Mouse (Mus musculus): ENCODE results near the gene Rbfox3. TPM values are rescaled to one million over a fixed set of nuclear protein-coding genes. Genes with fewer than 3 reads are reported as not detected.

Rbfox3 gene
- polyA plus RNA-seq, 1 experiment from 2014 or later = 6.9 TPM

- no peak overlapping the region for H3K4me3 ChIP-seq (ENCODE audit: low read depth, low read length)
- no peaks in the 10 kb centered on the region for H3K36me3 ChIP-seq (ENCODE audit: control insufficient read depth, insufficient read depth, low read length)
- ATAC-seq (replicated peaks; ENCODE audit: low FRiP score) (no peak), DNase-seq (ENCODE audit: low spot score) (peak; percentile 72)
- no peak overlapping the region for H3K9ac ChIP-seq (ENCODE audit: low read length)
- H3K9me3 ChIP-seq (ENCODE audit: control insufficient read depth, low read length) = no peaks in the 10 kb centered on the region
- H3K4me2 ChIP-seq (ENCODE audit: low read depth, low read length, severe bottlenecking) = no peak overlapping the region
- H3K27ac ChIP-seq (ENCODE audit: low read depth, low read length) = no peak overlapping the region
- no peaks in the 10 kb centered on the region; the same call in 1 of the 2 replicates for H3K27me3 ChIP-seq (ENCODE audit: control insufficient read depth, insufficient read depth, low read length)
- H3K4me1 ChIP-seq (replicated peaks; ENCODE audit: control insufficient read depth, insufficient read depth, low read length) = no peaks in the 10 kb centered on the region
- WGBS = 2% methylated on average over 10 of the region's 10 CpGs
These were observed 308.3 kb downstream of the Rbfox3 start for GRCm38 (mm10) chr11:118603126-118603525.

DNA sequence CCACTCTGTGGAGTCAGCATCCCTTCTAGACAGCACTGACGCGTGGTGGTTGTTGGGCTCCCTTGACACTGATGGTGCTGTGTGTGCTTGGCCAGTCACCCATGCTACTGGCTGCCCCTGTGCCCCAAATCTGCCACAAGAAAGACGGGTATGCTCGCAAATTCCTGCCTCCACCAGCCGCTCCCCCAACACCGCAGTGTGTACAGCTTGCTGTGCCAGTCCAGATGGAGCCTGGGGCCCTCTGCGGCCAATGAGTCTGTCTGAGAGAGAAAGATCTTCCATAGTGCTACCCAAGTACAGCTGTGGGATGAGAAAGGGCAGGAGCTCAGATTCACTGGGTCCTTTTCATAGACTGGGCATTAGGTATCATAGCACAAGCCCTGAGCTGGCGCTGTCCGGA is 309.9 kb downstream of the Rbfox3 start:
- no peak overlapping the region for H3K27ac ChIP-seq (ENCODE audit: low read depth, low read length)
- H3K4me2 ChIP-seq (ENCODE audit: low read depth, low read length, severe bottlenecking) = no peak overlapping the region
- no peaks in the 10 kb centered on the region; the same call in 1 of the 2 replicates for H3K27me3 ChIP-seq (ENCODE audit: control insufficient read depth, insufficient read depth, low read length)
- H3K36me3 ChIP-seq (ENCODE audit: control insufficient read depth, insufficient read depth, low read length) = no peaks in the 10 kb centered on the region
- no peak overlapping the region for H3K4me3 ChIP-seq (ENCODE audit: low read depth, low read length)
- DNase-seq (ENCODE audit: low spot score) (no peak), ATAC-seq (replicated peaks; ENCODE audit: low FRiP score) (no peak)
- no peaks in the 10 kb centered on the region for H3K9me3 ChIP-seq (ENCODE audit: control insufficient read depth, low read length)
- H3K9ac ChIP-seq (ENCODE audit: low read length) = no peak overlapping the region
- no peaks in the 10 kb centered on the region for H3K4me1 ChIP-seq (replicated peaks; ENCODE audit: control insufficient read depth, insufficient read depth, low read length)
- 52% methylated on average over 9 of the region's 9 CpGs for WGBS

- Histone ChIP-seq H3K27ac (ENCODE audit: low read depth, low read length) (no peak overlapping the region), H3K9me3 (ENCODE audit: control insufficient read depth, low read length) (no peaks in the 10 kb centered on the region), H3K27me3 (ENCODE audit: control insufficient read depth, insufficient read depth, low read length) (no peaks in the 10 kb centered on the region; the same call in 1 of the 2 replicates), H3K4me1 (replicated peaks; ENCODE audit: control insufficient read depth, insufficient read depth, low read length) (no peaks in the 10 kb centered on the region), H3K4me3 (ENCODE audit: low read depth, low read length) (no peak overlapping the region), H3K9ac (ENCODE audit: low read length) (no peak overlapping the region), H3K36me3 (ENCODE audit: control insufficient read depth, insufficient read depth, low read length) (no peaks in the 10 kb centered on the region), H3K4me2 (ENCODE audit: low read depth, low read length, severe bottlenecking) (no peak overlapping the region)
- DNase-seq (ENCODE audit: low spot score) (no peak), ATAC-seq (replicated peaks; ENCODE audit: low FRiP score) (no peak)
- WGBS = 5% methylated on average over 9 of the region's 9 CpGs
These were observed 311.2 kb downstream of the Rbfox3 start for GRCm38 (mm10) chr11:118600168-118600567.

DNA sequence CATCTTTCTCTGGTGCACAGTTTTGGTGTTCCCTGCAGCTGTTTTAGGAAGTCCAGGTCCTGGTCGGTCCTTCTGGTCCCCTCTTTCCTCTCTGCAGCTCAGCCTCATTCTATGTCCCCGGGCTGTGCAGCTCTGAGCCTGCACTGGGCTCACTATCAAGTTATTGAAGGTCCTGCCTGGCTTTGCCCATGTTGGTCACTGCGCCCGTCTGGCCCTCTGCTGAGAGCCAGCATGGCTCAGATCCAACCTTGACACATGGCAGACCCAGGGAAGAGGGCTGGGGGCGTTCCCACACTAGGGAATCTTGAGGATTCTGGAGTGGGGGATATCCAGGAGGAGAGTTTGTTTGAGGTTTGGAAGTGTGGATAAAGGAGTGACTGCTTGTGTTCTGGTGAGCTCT is 312.7 kb downstream of the Rbfox3 start:
- 65% methylated on average over 5 of the region's 5 CpGs for WGBS

DNA sequence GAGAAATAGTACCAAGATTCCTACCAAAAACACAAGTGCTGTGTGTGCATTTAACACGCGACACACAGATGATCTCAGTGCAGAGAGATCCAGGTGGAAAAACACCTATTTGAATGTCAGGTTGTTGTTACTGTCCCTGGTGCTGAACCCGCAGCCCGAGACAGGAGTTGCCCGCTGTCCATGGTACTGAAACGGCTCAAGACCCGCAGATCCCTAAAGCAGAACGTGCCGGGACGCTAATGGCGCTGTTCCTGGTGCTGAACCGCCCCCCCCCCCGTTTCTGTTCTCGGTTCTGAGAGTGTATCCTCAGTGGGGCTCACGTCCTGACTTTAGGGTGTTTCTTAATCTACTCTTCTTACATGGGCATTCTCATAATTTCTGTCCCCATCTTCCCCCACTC is 326.6 kb downstream of the Rbfox3 start:
- no peak overlapping the region for H3K27ac ChIP-seq (ENCODE audit: low read depth, low read length)
- no peak overlapping the region for H3K4me3 ChIP-seq (ENCODE audit: low read depth, low read length)
- no peaks in the 10 kb centered on the region for H3K36me3 ChIP-seq (ENCODE audit: control insufficient read depth, insufficient read depth, low read length)
- H3K27me3 ChIP-seq (ENCODE audit: control insufficient read depth, insufficient read depth, low read length) = no peaks in the 10 kb centered on the region
- DNase-seq (ENCODE audit: low spot score) (peak; percentile 94), ATAC-seq (replicated peaks; ENCODE audit: low FRiP score) (no peak)
- WGBS = 7% methylated on average over 14 of the region's 15 CpGs
- no peaks in the 10 kb centered on the region for H3K4me1 ChIP-seq (replicated peaks; ENCODE audit: control insufficient read depth, insufficient read depth, low read length)
- no peaks in the 10 kb centered on the region for H3K9me3 ChIP-seq (ENCODE audit: control insufficient read depth, low read length)
- no peak overlapping the region for H3K4me2 ChIP-seq (ENCODE audit: low read depth, low read length, severe bottlenecking)
- no peak overlapping the region for H3K9ac ChIP-seq (ENCODE audit: low read length)

More for the DNA sequence above, 312.7 kb downstream of the Rbfox3 start:
- DNase-seq (ENCODE audit: low spot score) (no peak), ATAC-seq (replicated peaks; ENCODE audit: low FRiP score) (no peak)
- Histone ChIP-seq H3K9ac (ENCODE audit: low read length) (no peak overlapping the region), H3K27me3 (ENCODE audit: control insufficient read depth, insufficient read depth, low read length) (no peaks in the 10 kb centered on the region; the same call in 1 of the 2 replicates), H3K4me1 (replicated peaks; ENCODE audit: control insufficient read depth, insufficient read depth, low read length) (no peaks in the 10 kb centered on the region), H3K27ac (ENCODE audit: low read depth, low read length) (no peak overlapping the region), H3K9me3 (ENCODE audit: control insufficient read depth, low read length) (no peaks in the 10 kb centered on the region), H3K4me2 (ENCODE audit: low read depth, low read length, severe bottlenecking) (no peak overlapping the region), H3K4me3 (ENCODE audit: low read depth, low read length) (no peak overlapping the region), H3K36me3 (ENCODE audit: control insufficient read depth, insufficient read depth, low read length) (no peaks in the 10 kb centered on the region)

DNA sequence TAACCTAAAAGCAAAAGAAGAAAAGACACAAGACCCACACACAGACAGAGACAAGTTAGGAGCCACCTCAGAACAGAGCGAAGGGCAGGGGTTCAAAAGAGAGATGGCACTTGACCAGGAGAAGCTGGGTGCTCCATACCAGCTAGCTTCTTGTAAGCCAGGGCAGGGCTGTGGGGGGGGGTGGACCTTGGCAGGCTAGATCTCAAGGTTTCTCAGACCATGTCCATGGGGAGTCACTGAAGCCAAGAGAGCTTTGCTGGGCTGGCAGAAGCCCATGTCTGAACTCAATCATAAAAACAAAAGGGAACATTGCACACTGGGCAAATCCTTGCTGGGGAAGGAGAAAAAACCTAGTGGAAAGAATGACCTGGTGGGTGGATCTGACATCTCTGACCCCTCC is 327.4 kb downstream of the Rbfox3 start:
- 96% methylated on average over 1 of the region's 1 CpGs for WGBS
- ATAC-seq (replicated peaks; ENCODE audit: low FRiP score) (no peak), DNase-seq (ENCODE audit: low spot score) (no peak)
- H3K27ac ChIP-seq (ENCODE audit: low read depth, low read length) = no peak overlapping the region
- H3K9ac ChIP-seq (ENCODE audit: low read length) = no peak overlapping the region
- no peaks in the 10 kb centered on the region for H3K27me3 ChIP-seq (ENCODE audit: control insufficient read depth, insufficient read depth, low read length)
- H3K4me2 ChIP-seq (ENCODE audit: low read depth, low read length, severe bottlenecking) = no peak overlapping the region
- no peak overlapping the region for H3K4me3 ChIP-seq (ENCODE audit: low read depth, low read length)
- H3K4me1 ChIP-seq (replicated peaks; ENCODE audit: control insufficient read depth, insufficient read depth, low read length) = no peaks in the 10 kb centered on the region
- no peaks in the 10 kb centered on the region for H3K9me3 ChIP-seq (ENCODE audit: control insufficient read depth, low read length)
- no peaks in the 10 kb centered on the region for H3K36me3 ChIP-seq (ENCODE audit: control insufficient read depth, insufficient read depth, low read length)

GRCm38 (mm10) chr11:118583573-118583972 is 327.8 kb downstream of the Rbfox3 start:
- Histone ChIP-seq H3K36me3 (ENCODE audit: control insufficient read depth, insufficient read depth, low read length) (no peaks in the 10 kb centered on the region), H3K9ac (ENCODE audit: low read length) (no peak overlapping the region), H3K27me3 (ENCODE audit: control insufficient read depth, insufficient read depth, low read length) (no peaks in the 10 kb centered on the region), H3K4me2 (ENCODE audit: low read depth, low read length, severe bottlenecking) (no peak overlapping the region), H3K4me1 (replicated peaks; ENCODE audit: control insufficient read depth, insufficient read depth, low read length) (no peaks in the 10 kb centered on the region), H3K27ac (ENCODE audit: low read depth, low read length) (no peak overlapping the region), H3K9me3 (ENCODE audit: control insufficient read depth, low read length) (no peaks in the 10 kb centered on the region), H3K4me3 (ENCODE audit: low read depth, low read length) (no peak overlapping the region)
- ATAC-seq (replicated peaks; ENCODE audit: low FRiP score) (no peak), DNase-seq (ENCODE audit: low spot score) (no peak)
- WGBS = 85% methylated on average over 8 of the region's 8 CpGs

GRCm38 (mm10) chr11:118581019-118581418 is 330.4 kb downstream of the Rbfox3 start:
- WGBS = 41% methylated on average over 4 of the region's 4 CpGs
- DNase-seq (ENCODE audit: low spot score) (no peak), ATAC-seq (replicated peaks; ENCODE audit: low FRiP score) (no peak)
- Histone ChIP-seq H3K9me3 (ENCODE audit: control insufficient read depth, low read length) (no peaks in the 10 kb centered on the region), H3K27ac (ENCODE audit: low read depth, low read length) (no peak overlapping the region), H3K4me2 (ENCODE audit: low read depth, low read length, severe bottlenecking) (no peak overlapping the region), H3K4me1 (replicated peaks; ENCODE audit: control insufficient read depth, insufficient read depth, low read length) (no peaks in the 10 kb centered on the region), H3K36me3 (ENCODE audit: control insufficient read depth, insufficient read depth, low read length) (no peaks in the 10 kb centered on the region), H3K27me3 (ENCODE audit: control insufficient read depth, insufficient read depth, low read length) (no peaks in the 10 kb centered on the region), H3K9ac (ENCODE audit: low read length) (no peak overlapping the region), H3K4me3 (ENCODE audit: low read depth, low read length) (no peak overlapping the region)

DNA sequence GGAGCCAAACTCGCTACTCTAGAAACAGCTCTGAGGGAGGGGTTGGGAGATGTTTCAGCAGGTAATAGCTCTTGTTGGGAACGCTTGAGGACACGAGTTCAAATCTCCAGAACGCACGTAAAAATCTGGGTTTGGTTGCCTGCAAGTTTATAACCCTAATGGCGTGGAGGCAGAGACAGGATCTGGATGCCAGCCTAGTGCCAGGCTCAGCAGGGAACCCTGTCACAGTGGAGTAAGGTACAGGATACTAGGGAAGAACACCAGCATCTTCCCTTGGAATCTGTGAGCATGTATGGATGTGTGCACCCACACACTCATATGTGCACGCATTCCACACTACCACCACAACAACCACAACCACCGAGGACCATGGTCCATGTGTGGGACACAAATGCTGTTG is 331.8 kb downstream of the Rbfox3 start:
- H3K4me2 ChIP-seq (ENCODE audit: low read depth, low read length, severe bottlenecking) = no peak overlapping the region
- H3K9ac ChIP-seq (ENCODE audit: low read length) = no peak overlapping the region
- H3K27ac ChIP-seq (ENCODE audit: low read depth, low read length) = no peak overlapping the region
- no peaks in the 10 kb centered on the region; the same call in 1 of the 2 replicates for H3K4me1 ChIP-seq (replicated peaks; ENCODE audit: control insufficient read depth, insufficient read depth, low read length)
- H3K36me3 ChIP-seq (ENCODE audit: control insufficient read depth, insufficient read depth, low read length) = no peaks in the 10 kb centered on the region
- no peaks in the 10 kb centered on the region for H3K9me3 ChIP-seq (ENCODE audit: control insufficient read depth, low read length)
- no peak overlapping the region for H3K4me3 ChIP-seq (ENCODE audit: low read depth, low read length)
- no peaks in the 10 kb centered on the region for H3K27me3 ChIP-seq (ENCODE audit: control insufficient read depth, insufficient read depth, low read length)
- ATAC-seq (replicated peaks; ENCODE audit: low FRiP score) = no peak
- no peak for DNase-seq (ENCODE audit: low spot score)
- 87% methylated on average over 8 of the region's 8 CpGs for WGBS

All from forebrain, embryonic 11.5 days (tissue).